Mouse (Mus musculus): Measurements from ENCODE around the gene Gm44503.

Gm44503 gene

DNA sequence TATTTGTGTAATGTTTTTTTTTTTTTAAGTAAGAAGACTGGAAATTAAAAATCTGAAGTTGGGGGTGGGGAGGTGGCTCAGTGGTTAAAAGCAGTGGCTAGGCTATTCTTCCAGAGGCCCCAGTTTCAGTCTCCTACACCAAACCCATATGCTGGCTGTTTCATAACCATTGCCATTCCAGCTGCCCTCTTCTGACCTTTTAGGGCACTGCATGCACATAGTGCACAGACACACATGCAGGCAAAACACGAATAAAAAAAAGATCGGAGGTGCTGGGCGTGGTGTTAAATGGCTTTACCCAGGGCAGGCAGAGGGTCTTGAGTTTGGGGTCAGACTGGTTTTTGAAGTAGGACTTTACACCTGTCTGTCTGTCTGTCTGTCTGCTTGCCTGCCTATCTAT lies 47.5 kb downstream of the Gm44503 start:
- in situ Hi-C loops (cut with MboI; ENCODE audit: low pct_unique_long_range_greater_than_20kb in 1 of 2, low sequenced_read_pairs in 2 of 2, unreplicated experiment in 1 of 2): no loop called here

DNA sequence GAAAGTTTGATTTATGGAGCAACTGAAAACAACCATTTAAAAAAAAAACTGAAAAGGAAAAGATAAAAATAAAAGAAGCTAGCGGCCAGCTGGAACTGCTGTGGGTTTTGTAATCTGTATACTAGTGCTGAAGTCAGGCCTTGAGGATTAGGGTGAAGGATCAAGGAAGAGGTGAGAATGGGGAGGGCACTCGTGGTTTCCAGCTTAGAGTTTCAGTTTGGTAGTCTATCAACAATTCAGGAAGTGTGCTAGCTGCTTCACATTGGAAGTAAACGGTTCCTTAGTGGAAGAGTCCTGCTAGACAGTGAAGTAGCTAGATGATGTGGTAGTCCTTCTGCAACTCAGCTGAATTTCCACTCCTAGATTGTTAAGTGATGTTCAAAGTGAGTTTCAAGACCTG lies 49.7 kb downstream of the Gm44503 start:
- in situ Hi-C loops (cut with MboI; ENCODE audit: low pct_unique_long_range_greater_than_20kb in 1 of 2, low sequenced_read_pairs in 2 of 2, unreplicated experiment in 1 of 2): no loop called here

DNA sequence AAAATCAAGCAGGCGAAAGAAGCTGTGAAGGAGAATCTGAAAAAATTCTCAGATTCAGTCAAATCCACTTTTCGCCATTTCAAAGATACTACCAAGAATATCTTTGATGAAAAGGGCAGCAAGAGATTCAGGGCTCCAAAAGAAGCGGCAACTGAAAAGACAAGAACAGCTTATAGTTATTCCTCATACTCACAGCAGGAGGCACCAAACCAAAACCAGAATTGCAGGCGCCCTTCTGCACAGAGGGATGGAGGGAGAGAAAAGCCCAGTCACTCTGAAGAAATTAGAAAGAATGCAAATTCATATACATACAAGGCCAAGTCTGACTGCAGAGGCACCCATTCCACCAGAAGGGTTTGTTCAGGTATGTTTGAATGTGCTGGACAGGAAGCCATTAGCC lies 54.0 kb downstream of the Gm44503 start:
- in situ Hi-C loops (cut with MboI; ENCODE audit: low pct_unique_long_range_greater_than_20kb in 1 of 2, low sequenced_read_pairs in 2 of 2, unreplicated experiment in 1 of 2): no loop called here

DNA sequence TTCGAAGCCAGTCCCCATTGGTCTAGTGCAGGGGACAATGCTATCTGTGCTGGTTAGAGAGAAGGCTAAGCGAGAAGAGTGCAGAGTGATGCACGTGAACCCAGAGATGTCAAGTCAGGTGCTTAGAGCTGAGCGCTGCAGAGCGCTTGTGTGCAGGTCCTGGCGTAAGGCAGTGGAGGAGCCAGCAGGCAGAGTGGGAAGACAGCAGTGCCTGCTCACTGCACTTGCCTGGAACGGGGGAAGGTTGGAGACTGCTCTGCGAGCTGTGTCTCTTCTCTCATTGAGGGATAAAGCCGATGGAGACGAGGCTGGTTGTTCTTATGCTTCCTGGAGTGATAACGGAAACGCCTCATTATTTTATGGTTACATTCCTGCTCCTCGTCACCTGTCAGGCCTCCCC lies 56.1 kb downstream of the Gm44503 start:
- in situ Hi-C loops (cut with MboI; ENCODE audit: low pct_unique_long_range_greater_than_20kb in 1 of 2, low sequenced_read_pairs in 2 of 2, unreplicated experiment in 1 of 2): no loop called here

- in situ Hi-C loops (cut with MboI; ENCODE audit: low pct_unique_long_range_greater_than_20kb in 1 of 2, low sequenced_read_pairs in 2 of 2, unreplicated experiment in 1 of 2): no loop called here
Measured at GRCm38 (mm10) chr9:73019841-73020240, 61.2 kb downstream of the Gm44503 start.

DNA sequence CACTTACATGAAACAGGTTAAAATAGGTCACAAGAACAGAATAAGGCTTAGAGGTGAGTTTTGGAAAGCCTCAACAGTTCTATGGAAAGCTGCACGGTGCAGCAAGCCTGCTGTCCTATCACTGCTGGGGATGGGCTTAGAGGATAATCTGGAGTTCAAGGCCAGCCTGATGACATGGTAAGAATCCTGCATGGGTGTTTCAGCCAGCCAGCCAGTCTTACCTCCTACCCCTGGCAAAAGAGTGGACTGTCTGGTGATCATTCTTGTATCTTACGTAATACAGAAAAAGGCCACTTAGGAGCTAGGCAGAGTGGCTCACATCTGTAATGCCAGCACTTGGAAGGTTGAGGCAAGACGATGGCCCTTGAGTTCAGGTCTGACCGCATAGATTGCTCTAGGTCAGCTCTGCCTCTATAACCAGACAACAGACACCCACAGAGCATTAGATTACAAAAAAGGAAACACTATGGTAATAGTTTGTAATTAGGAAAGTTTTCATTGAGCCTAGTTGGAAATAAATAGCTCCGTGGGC lies 62.0 kb downstream of the Gm44503 start:
- in situ Hi-C loops (cut with MboI; ENCODE audit: low pct_unique_long_range_greater_than_20kb in 1 of 2, low sequenced_read_pairs in 2 of 2, unreplicated experiment in 1 of 2): no loop called here

DNA sequence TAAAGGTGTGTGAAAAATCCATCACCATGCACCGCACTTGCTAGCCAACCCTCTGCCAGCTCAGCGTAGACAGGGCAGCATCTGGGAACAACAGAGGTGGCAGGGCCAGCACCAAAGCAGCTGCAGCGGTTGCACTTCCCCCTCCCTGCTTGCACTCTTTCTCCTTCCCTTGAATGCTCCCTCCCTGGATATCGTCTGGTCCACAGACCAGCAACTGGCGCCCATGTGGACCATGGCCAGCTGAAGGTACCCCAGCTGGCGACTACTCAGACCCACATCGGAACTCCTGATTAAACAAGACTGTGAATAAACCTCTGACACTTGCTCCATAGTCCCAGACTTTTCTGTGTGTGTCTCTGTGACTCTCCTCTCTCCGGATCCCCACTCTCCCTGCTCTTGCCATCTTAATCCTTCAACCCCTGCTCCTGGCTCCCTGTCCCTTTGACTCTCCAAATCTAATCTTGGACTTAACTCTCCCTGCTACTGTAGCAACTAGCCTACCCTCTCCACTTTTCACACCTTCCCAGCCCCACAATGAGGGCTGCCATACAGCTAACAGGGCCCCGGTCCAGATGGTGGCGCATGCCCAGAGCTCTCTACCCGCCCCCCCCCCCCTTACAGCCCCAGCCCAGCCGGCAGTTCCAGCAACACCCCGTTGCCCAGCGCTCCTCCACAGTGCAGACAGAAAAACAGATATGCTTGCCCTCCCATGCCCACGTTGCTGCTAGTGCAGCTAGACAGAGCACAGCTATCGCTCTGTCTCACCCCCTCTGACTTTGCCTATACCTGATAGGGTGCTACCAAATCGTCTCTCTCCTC lies 67.4 kb downstream of the Gm44503 start:
- in situ Hi-C loops (cut with MboI; ENCODE audit: low pct_unique_long_range_greater_than_20kb in 1 of 2, low sequenced_read_pairs in 2 of 2, unreplicated experiment in 1 of 2): no loop called here

GRCm38 (mm10) chr9:73030443-73030842 lies 71.8 kb downstream of the Gm44503 start:
- in situ Hi-C loops (cut with MboI; ENCODE audit: low pct_unique_long_range_greater_than_20kb in 1 of 2, low sequenced_read_pairs in 2 of 2, unreplicated experiment in 1 of 2): no loop called here

DNA sequence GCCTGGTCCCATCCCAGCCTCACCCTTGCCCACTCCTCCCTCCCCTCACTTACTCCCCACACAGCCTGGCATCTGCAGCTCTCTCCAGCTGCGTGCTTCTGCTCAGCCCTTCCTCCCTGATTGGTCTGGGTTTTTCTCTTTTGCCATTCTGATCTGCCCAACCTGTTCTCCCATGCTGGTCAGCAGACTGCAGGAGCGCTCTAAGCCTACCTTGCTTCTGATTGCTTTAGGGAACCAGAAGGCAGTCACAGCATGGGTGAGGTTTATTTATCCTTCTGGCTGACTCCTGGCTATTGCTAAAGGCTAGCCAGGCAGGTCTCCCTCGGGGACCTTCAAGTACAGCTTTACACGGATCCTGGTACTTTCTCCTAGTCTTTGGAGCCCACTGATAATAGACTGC lies 72.8 kb downstream of the Gm44503 start:
- in situ Hi-C loops (cut with MboI; ENCODE audit: low pct_unique_long_range_greater_than_20kb in 1 of 2, low sequenced_read_pairs in 2 of 2, unreplicated experiment in 1 of 2): no loop called here

- in situ Hi-C loops (cut with MboI; ENCODE audit: low pct_unique_long_range_greater_than_20kb in 1 of 2, low sequenced_read_pairs in 2 of 2, unreplicated experiment in 1 of 2): no loop called here
Measured at GRCm38 (mm10) chr9:73033406-73033805, 74.8 kb downstream of the Gm44503 start.

GRCm38 (mm10) chr9:73039222-73039945 lies 80.7 kb downstream of the Gm44503 start:
- in situ Hi-C loops (cut with MboI; ENCODE audit: low pct_unique_long_range_greater_than_20kb in 1 of 2, low sequenced_read_pairs in 2 of 2, unreplicated experiment in 1 of 2): no loop called here

GRCm38 (mm10) chr9:73040080-73040479 lies 81.4 kb downstream of the Gm44503 start, which contains the start of gene Pigb:
Pigb (minus strand) TSS chr9:73040378.
- in situ Hi-C loops (cut with MboI; ENCODE audit: low pct_unique_long_range_greater_than_20kb in 1 of 2, low sequenced_read_pairs in 2 of 2, unreplicated experiment in 1 of 2): loop anchor here (5.0 kb wide), 1 partner anchor 52 kb away; no protein-coding TSS in a partner anchor

- in situ Hi-C loops (cut with MboI; ENCODE audit: low pct_unique_long_range_greater_than_20kb in 1 of 2, low sequenced_read_pairs in 2 of 2, unreplicated experiment in 1 of 2): loop anchor here (5.0 kb wide), 1 partner anchor 48 kb away; no protein-coding TSS in a partner anchor
Measured at GRCm38 (mm10) chr9:73044146-73045079, 85.8 kb downstream of the Gm44503 start, which contains the start of gene Rab27a. Rab27a (plus strand) TSS chr9:73044854.

DNA sequence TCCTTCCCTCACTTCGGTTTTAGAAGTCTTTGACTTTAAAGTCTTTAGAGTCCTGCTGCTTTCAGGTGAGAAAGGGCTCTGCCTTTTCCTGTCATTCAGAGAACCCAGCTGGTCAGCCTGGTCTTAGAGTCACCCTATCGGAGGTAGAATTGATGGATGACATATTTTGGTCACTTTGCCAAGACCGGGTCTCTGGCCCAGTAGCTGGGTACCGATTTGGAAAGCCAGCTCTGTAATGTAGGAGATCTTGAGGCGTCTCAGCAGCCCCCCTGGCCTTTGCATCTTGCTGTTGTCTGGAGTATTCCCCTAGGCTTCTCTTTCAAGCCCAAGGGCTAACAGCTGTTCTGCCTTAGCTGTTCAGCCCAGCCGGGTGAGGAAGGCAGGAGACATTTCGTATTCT lies 86.6 kb downstream of the Gm44503 start:
- in situ Hi-C loops (cut with MboI; ENCODE audit: low pct_unique_long_range_greater_than_20kb in 1 of 2, low sequenced_read_pairs in 2 of 2, unreplicated experiment in 1 of 2): no loop called here

GRCm38 (mm10) chr9:73045711-73046110 lies 87.1 kb downstream of the Gm44503 start:
- in situ Hi-C loops (cut with MboI; ENCODE audit: low pct_unique_long_range_greater_than_20kb in 1 of 2, low sequenced_read_pairs in 2 of 2, unreplicated experiment in 1 of 2): no loop called here

DNA sequence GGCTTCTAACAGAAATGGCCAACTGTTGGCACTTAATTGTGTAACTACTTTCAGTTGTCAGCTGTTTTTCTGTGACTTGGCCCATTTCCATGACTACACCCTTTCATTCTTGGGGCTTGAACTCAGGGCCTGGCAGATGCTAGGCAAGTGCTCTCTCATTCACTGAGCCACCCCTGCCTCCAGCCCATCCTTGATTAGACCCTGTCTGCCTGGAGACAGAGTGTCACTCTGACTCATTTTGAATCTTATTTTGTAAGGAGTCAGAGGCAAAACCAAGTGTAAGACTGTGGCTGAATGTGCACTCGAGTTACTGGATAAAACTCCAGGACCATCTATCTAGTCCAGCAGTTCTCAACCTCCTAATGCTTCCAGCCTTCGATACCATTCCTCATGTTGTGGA lies 89.3 kb downstream of the Gm44503 start:
- in situ Hi-C loops (cut with MboI; ENCODE audit: low pct_unique_long_range_greater_than_20kb in 1 of 2, low sequenced_read_pairs in 2 of 2, unreplicated experiment in 1 of 2): no loop called here

GRCm38 (mm10) chr9:73048927-73049326 lies 90.3 kb downstream of the Gm44503 start:
- in situ Hi-C loops (cut with MboI; ENCODE audit: low pct_unique_long_range_greater_than_20kb in 1 of 2, low sequenced_read_pairs in 2 of 2, unreplicated experiment in 1 of 2): no loop called here

DNA sequence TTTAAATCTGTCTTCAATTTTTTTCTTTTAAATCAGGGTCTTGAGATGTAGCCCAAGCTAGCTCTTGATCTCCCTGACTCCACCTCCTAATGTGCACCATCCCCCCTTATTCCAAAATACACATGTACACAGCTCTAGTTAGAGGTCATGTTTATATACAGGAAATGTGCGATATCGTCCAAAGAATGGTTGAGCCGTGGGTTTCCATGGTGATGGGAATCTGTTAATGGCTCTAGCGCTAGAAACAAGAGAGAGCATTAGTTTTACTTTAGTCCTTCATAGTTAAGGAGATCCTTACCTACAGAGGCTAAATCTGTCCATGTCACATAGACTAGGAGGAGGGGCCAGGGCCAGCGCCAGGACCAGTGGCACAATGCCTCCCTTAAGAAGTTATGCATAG lies 91.2 kb downstream of the Gm44503 start:
- in situ Hi-C loops (cut with MboI; ENCODE audit: low pct_unique_long_range_greater_than_20kb in 1 of 2, low sequenced_read_pairs in 2 of 2, unreplicated experiment in 1 of 2): no loop called here

All from mouse embryonic stem cell (cell line).